Mouse (Mus musculus) olfactory bulb, adult 2 months (tissue): Measurements from ENCODE around the gene Kcnq4.

Experiments
- CTCF ChIP-seq: fragments of 200-500 bp; IDR thresholded peaks from 2 replicates; pipeline ENCODE4 v1.5.1; 2012; ENCODE audit warnings: low read depth, mild to moderate bottlenecking, low read length, moderate library complexity; ENCODE audit not compliant: insufficient read depth
- POLR2A ChIP-seq: fragments of 200-500 bp; IDR thresholded peaks from 2 replicates; pipeline ENCODE4 v1.6.1; 2012; ENCODE audit warnings: mild to moderate bottlenecking, low read depth, low read length, moderate library complexity; ENCODE audit not compliant: insufficient read depth

GRCm38 (mm10) chr4:120719152-120719551, 29.3 kb downstream of the Kcnq4 start:
- TF ChIP-seq CTCF (no peak), POLR2A (no peak)
